Mouse (Mus musculus) neural tube, embryonic 13.5 days (tissue): Measurements from ENCODE around the gene Dlgap4. TPM values are rescaled to one million over a fixed set of nuclear protein-coding genes. Genes with fewer than 3 reads are reported as not detected.
"Not testable (repeated sequence)": the region's sequence is repeated elsewhere in the genome, so short reads cannot be mapped to it uniquely, and the experiment has no call there.

Experiments used
- ATAC-seq: fragments of 200-750 bp; cut with Nextera tagmentation; 2 replicates; pipeline ENCODE4 v1.8.0; 2017; ENCODE audit warnings: low read depth, mild to moderate bottlenecking, moderate TSS enrichment, moderate library complexity
- H3K27ac ChIP-seq: fragments of 300-500 bp; sonication (generic); replicated peaks from 2 replicates; pipeline ENCODE4 v1.5.1; 2015; ENCODE audit warnings: moderate library complexity, mild to moderate bottlenecking, inconsistent platforms
- H3K27me3 ChIP-seq: fragments of 300-500 bp; sonication (generic); 2 replicates; pipeline ENCODE4 v1.6.1; 2015; ENCODE audit warnings: mild to moderate bottlenecking, inconsistent platforms
- H3K36me3 ChIP-seq: fragments of 300-500 bp; sonication (generic); 2 replicates; pipeline ENCODE4 v1.6.1; 2015; ENCODE audit warnings: mild to moderate bottlenecking, inconsistent platforms
- H3K4me1 ChIP-seq: fragments of 300-500 bp; sonication (generic); replicated peaks from 2 replicates; pipeline ENCODE4 v1.6.1; 2015; ENCODE audit warnings: inconsistent platforms
- H3K4me2 ChIP-seq: fragments of 300-500 bp; sonication (generic); 2 replicates; pipeline ENCODE4 v1.6.1; 2015; ENCODE audit warnings: inconsistent platforms, mild to moderate bottlenecking, moderate library complexity
- H3K4me3 ChIP-seq: fragments of 300-500 bp; sonication (generic); 2 replicates; pipeline ENCODE4 v1.5.1; 2015; ENCODE audit warnings: mild to moderate bottlenecking, inconsistent platforms
- H3K9ac ChIP-seq: fragments of 300-500 bp; sonication (generic); 2 replicates; pipeline ENCODE4 v1.6.1; 2015; ENCODE audit warnings: moderate library complexity, mild to moderate bottlenecking, inconsistent platforms
- H3K9me3 ChIP-seq: fragments of 300-500 bp; sonication (generic); 2 replicates; pipeline ENCODE4 v1.6.1; 2016; ENCODE audit warnings: inconsistent platforms
- WGBS: fragments of 180-500 bp; shearing (Covaris S2); methylation state at CpG from one replicate; pipeline ENCODE4 v1.1.7; 2015; 5-methylcytosine and 5-hydroxymethylcytosine counted together
- polyA plus RNA-seq: library from polyadenylated mRNA; unstranded; fragments of >200 nt; fragmentation: Nextera tagmentation; extraction: Ambion mirVana; gene quantifications from 2 replicates; pipeline ENCODE4 v1.2.1, GENCODE M21; 2015

Gene Dlgap4
- polyA plus RNA-seq, 1 experiment from 2014 or later, result 201 TPM

DNA sequence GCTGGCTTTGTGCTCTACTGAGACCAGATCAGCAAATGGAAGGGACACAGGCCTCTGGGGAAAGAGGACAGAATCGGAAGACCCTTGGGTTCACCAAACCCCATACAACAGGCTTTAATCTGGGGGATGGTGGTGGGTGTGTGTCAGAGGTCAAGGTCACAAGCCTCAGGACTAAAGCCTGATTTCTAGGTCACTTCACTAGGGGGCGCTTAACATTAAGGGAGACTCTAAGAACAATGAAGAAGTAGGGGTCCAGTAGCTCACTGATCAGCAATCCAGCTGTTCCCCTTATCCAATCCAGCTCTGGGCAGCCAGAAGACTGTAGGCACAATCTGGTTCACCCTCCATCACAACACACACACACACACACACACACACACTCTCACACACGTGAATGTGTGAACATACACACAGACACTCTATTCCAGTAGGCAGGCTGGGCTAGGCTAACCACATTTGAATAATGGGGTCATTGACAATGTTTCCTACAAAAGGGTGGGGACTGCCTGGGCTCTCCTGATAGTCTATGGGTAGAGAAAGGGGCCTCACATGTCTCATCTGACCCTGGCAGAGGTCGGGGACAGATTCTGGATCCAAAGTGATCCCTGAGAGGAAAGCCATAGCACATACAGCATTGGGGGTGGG is 168.5 kb downstream of the Dlgap4 start:
- peaks cover 24% of the 10 kb centered on the region for H3K4me1 ChIP-seq
- no peak overlapping the region for H3K4me2 ChIP-seq
- H3K36me3 ChIP-seq, result no peaks in the 10 kb centered on the region
- H3K9me3 ChIP-seq, result no peaks in the 10 kb centered on the region
- H3K9ac ChIP-seq, result no peak overlapping the region
- 67% methylated on average over 4 of the region's 4 CpGs for WGBS
- H3K27me3 ChIP-seq, result peaks cover 2% of the 10 kb centered on the region; the same call in 1 of the 2 replicates
- H3K27ac ChIP-seq, result no peak overlapping the region
- ATAC-seq, result no peak
- no peak overlapping the region for H3K4me3 ChIP-seq

DNA sequence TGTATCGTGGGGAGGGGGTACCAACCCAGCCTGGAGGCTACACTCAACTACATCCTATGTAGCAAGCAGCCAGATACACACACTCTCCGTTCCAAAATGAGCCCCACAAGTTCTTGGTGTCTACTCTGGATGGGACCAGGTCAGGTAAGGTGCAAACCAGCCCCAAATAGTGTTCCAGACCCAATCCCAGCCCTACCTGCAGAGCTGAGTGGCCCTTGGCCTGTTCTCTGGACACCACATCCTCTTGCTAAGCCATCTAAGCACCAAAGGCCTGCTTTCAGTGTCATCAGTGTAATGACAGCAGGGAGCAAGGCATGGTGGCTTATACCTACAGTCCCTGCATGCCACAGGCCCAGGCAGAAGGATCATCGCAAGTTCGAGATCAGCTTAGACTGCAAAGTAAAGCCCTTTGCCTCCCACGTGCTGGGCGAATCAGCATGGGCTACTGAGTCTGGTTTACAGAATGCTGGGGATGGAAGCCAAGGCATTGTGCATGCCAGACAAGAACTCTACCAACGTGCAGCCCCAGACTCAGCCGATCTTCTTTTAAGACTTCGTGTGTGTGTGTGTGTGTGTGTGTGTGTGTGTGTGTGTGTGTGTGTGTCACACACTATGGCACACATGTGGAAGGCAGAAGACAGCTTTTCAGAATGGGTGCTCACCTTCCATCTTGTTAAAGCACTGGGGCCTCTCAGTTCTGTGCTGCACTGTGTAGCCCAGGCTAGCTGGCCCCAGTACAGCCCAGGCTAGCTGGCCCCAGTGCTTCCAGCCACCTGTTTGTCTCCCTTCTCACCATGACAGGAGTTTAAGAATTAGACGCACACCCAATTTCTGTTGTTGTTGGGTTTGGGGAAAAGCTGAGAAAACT is 169.2 kb downstream of the Dlgap4 start:
- Histone ChIP-seq H3K27ac (no peak overlapping the region), H3K9me3 (no peaks in the 10 kb centered on the region), H3K4me2 (no peak overlapping the region), H3K9ac (no peak overlapping the region), H3K27me3 (no peaks in the 10 kb centered on the region), H3K4me3 (no peak overlapping the region), H3K36me3 (no peaks in the 10 kb centered on the region), H3K4me1 (peaks cover 18% of the 10 kb centered on the region)
- 90% methylated on average over 10 of the region's 10 CpGs for WGBS
- ATAC-seq, result no peak

DNA sequence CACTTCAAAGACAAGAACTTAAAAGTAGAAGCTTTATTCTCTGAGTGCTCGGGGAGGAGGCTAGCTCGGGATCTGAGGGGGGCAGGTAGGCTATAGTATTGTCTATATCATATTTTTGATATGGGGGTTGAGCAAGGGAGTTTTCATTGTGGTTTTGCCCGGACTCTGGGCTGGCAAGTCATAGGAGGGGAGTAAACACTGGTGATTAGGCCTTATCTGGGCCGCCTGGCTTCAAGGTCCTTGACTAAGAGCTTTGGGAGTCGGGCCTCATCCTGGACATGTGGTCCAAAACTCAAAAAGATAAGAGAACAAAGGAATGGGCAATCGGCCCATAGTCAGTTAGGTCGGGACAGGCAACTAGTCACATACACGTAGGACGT is 169.8 kb downstream of the Dlgap4 start:
- no peak overlapping the region for H3K4me2 ChIP-seq
- H3K4me1 ChIP-seq, result peaks cover 13% of the 10 kb centered on the region; the same call in 1 of the 2 replicates
- no peaks in the 10 kb centered on the region for H3K36me3 ChIP-seq
- no peak overlapping the region for H3K4me3 ChIP-seq
- H3K27me3 ChIP-seq, result no peaks in the 10 kb centered on the region
- no peak overlapping the region for H3K27ac ChIP-seq
- no peaks in the 10 kb centered on the region for H3K9me3 ChIP-seq
- WGBS, result 84% methylated on average over 9 of the region's 9 CpGs
- no peak for ATAC-seq
- H3K9ac ChIP-seq, result no peak overlapping the region

DNA sequence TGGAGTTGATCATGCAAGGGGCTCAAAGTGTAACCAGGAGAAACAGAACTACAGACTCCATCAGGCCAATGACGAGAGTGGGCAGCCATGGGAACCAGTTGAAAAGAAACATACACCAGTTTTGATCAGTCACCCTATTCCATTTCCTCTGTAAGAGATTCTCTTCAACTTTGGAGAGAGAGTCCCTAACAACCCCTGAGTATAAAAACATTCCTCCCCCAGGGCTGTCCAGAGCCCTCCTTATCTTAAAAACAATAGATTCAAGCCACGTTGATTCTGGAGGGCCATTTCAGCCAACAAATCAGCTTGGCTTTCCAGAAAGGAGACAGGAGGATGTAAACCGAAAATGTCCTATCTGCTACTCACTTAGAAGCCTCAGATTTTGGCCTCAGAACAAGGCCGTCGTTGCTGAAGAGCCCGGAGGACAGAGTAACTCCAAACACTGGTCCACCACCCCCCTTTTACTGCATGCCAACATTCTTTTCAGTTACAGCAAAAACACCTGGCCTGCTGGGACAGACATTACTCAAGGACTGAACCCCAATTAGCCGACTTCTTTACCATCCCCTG is 170.6 kb downstream of the Dlgap4 start:
- Histone ChIP-seq H3K9ac (no peak overlapping the region), H3K27me3 (no peaks in the 10 kb centered on the region), H3K4me1 (peaks cover 10% of the 10 kb centered on the region; the same call in 1 of the 2 replicates), H3K36me3 (no peaks in the 10 kb centered on the region), H3K4me3 (no peak overlapping the region), H3K27ac (no peak overlapping the region), H3K4me2 (no peak overlapping the region), H3K9me3 (no peaks in the 10 kb centered on the region)
- ATAC-seq, result no peak
- WGBS, result 85% methylated on average over 7 of the region's 7 CpGs

- Histone ChIP-seq H3K9ac (no peak overlapping the region), H3K9me3 (no peaks in the 10 kb centered on the region), H3K4me3 (no peak overlapping the region), H3K4me1 (peaks cover 10% of the 10 kb centered on the region; the same call in 1 of the 2 replicates), H3K27ac (no peak overlapping the region), H3K4me2 (no peak overlapping the region), H3K36me3 (no peaks in the 10 kb centered on the region), H3K27me3 (no peaks in the 10 kb centered on the region)
- 90% methylated on average over 2 of the region's 2 CpGs for WGBS
- ATAC-seq, result no peak
Measured at GRCm38 (mm10) chr2:156784891-156785290, 171.4 kb downstream of the Dlgap4 start.

DNA sequence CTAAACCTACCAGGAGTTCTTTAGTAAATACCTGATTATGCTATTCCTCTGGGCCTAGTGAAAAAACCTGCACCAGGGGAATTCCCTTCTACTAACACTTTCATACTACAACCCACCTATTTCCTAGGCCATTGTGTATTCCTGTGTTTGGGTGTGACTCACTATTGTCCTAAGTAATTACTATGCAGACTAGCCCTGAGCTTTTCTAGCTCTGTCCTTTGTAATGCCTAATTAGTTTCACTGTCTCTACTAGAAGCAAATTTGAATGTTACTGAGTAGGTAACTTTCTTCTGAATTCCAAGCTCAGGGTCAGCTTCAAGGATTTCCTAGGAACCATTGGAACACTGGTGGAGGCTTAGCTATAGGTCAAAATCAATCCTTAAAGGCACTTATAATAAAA is 172.9 kb downstream of the Dlgap4 start:
- H3K4me1 ChIP-seq, H3K4me2 ChIP-seq, H3K36me3 ChIP-seq, H3K27ac ChIP-seq, H3K9me3 ChIP-seq, ATAC-seq, H3K27me3 ChIP-seq, H3K4me3 ChIP-seq, H3K9ac ChIP-seq: not testable (repeated sequence)

GRCm38 (mm10) chr2:156787090-156787775 is 173.7 kb downstream of the Dlgap4 start:
- H3K36me3 ChIP-seq, result no peaks in the 10 kb centered on the region
- no peak overlapping the region for H3K9ac ChIP-seq
- H3K4me3 ChIP-seq, result no peak overlapping the region
- no peak overlapping the region for H3K4me2 ChIP-seq
- H3K27me3 ChIP-seq, result no peaks in the 10 kb centered on the region
- H3K27ac ChIP-seq, result no peak overlapping the region
- H3K9me3 ChIP-seq, result peaks cover 3% of the 10 kb centered on the region; the same call in 1 of the 2 replicates
- no peak for ATAC-seq
- H3K4me1 ChIP-seq, result no peaks in the 10 kb centered on the region
- WGBS, result 92% methylated on average over 5 of the region's 5 CpGs

GRCm38 (mm10) chr2:156787776-156788105 is 174.2 kb downstream of the Dlgap4 start:
- H3K27ac ChIP-seq, result no peak overlapping the region
- no peak overlapping the region for H3K4me2 ChIP-seq
- H3K9me3 ChIP-seq, result peaks cover 7% of the 10 kb centered on the region
- no peaks in the 10 kb centered on the region for H3K36me3 ChIP-seq
- H3K4me3 ChIP-seq, result no peak overlapping the region
- H3K9ac ChIP-seq, result no peak overlapping the region
- no peak for ATAC-seq
- H3K27me3 ChIP-seq, result no peaks in the 10 kb centered on the region
- WGBS, result 50% methylated on average over 3 of the region's 3 CpGs
- H3K4me1 ChIP-seq, result no peaks in the 10 kb centered on the region

DNA sequence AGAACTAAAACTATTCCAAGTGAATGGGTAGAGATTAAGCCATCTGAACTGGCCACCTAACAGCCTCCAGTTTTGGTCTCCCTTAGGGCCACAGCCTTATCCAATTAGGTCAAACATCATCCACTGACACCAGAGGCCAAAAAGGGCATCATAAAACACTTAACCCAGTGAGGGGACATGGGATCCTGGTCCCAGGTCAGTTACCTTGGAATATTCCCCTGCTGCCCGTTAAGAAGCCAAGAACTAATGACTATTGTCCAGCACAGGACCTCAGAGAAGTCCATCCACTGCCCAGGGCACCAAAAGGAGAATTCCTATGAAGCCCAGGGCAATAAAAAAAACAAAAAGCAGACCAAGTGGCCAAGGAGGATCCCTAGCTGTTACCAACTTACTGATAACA is 175.3 kb downstream of the Dlgap4 start:
- no peak for ATAC-seq
- Histone ChIP-seq H3K9me3 (peaks cover 10% of the 10 kb centered on the region), H3K9ac (no peak overlapping the region), H3K4me3 (no peak overlapping the region), H3K27me3 (no peaks in the 10 kb centered on the region), H3K27ac (no peak overlapping the region), H3K4me2 (no peak overlapping the region), H3K36me3 (no peaks in the 10 kb centered on the region), H3K4me1 (no peaks in the 10 kb centered on the region)
- WGBS, result 38% methylated on average over 1 of the region's 1 CpGs

DNA sequence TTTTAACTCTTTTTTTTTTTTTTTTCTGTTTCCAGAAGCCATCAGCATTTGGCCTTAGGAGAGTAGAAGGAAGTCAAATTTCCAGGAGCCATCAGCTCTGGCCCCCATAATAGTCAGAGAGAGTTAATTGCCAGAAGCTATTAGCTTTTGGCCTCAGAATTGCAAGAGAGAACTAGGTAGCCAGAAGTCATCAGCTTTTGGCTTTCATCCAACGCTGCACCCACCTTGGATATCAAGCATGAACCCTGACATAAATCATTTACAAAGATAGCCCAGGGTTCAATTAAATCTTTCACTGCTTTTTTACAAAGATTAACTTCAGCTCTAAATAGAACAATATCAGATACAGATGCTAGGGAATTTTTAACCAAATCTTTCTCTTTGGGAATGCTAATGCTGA is 185.0 kb downstream of the Dlgap4 start:
- Histone ChIP-seq H3K36me3 (no peaks in the 10 kb centered on the region), H3K4me1 (no peaks in the 10 kb centered on the region), H3K27me3 (no peaks in the 10 kb centered on the region), H3K9ac (no peak overlapping the region), H3K27ac (no peak overlapping the region), H3K9me3 (peaks cover 6% of the 10 kb centered on the region; the same call in 1 of the 2 replicates), H3K4me2 (no peak overlapping the region), H3K4me3 (no peak overlapping the region)
- no peak for ATAC-seq
- 67% methylated on average over 1 of the region's 1 CpGs for WGBS

DNA sequence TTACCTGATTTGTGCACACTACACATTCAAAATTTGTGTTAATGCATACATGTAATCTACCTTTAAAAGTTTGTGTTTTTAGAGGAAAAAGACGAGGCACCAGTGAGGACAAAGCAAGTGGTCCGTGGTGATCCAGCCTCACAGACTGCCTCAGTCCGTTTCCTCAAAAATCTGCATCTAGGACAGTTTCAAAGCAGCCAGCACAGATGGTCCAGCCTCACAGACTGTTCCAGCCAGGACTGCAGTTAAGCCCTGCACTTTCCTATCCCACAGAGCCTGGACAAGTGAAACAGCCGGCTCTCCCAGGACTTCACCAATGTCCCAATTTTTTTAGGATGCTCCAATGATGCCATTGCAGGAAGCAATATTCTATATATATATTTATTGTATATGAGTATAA is 187.5 kb downstream of the Dlgap4 start:
- H3K27ac ChIP-seq, result no peak overlapping the region
- no peaks in the 10 kb centered on the region for H3K4me1 ChIP-seq
- H3K4me2 ChIP-seq, result no peak overlapping the region
- 77% methylated on average over 4 of the region's 4 CpGs for WGBS
- no peaks in the 10 kb centered on the region for H3K36me3 ChIP-seq
- no peaks in the 10 kb centered on the region for H3K27me3 ChIP-seq
- H3K9me3 ChIP-seq, result no peaks in the 10 kb centered on the region
- H3K4me3 ChIP-seq, result no peak overlapping the region
- ATAC-seq, result no peak
- no peak overlapping the region for H3K9ac ChIP-seq

DNA sequence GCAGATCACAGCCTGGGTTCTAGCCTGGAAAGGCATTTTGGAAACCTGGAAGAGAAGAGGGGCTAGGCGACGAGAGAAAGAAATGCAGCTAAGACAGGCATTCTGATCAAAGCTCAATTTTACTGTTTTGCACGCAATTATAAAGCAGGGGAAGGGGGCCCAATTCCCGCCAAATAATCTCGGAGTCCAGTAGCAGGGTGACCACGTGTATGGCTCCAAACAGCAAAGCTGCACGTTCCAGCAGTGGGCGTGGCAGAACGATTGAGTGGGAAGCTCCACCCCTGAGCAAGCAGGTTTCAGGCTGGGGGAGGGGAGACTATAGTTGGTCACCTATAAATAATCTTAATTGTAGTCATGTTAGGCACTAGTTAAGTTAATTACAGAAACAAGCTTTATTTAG is 188.6 kb downstream of the Dlgap4 start:
- not testable (repeated sequence) for H3K9ac ChIP-seq, H3K4me1 ChIP-seq, H3K4me3 ChIP-seq, H3K4me2 ChIP-seq, ATAC-seq, H3K36me3 ChIP-seq, H3K27ac ChIP-seq, H3K27me3 ChIP-seq, H3K9me3 ChIP-seq
- WGBS, result 50% methylated on average over 9 of the region's 9 CpGs
